Mouse (Mus musculus) layer of hippocampus, postnatal 36 days (tissue): ENCODE measurements around the gene Tbpl1. TPM values are rescaled to one million over a fixed set of nuclear protein-coding genes. Genes with fewer than 3 reads are reported as not detected.

Source experiments
- DNase-seq, 2 experiments: peaks; one replicate each; pipeline ENCODE4 v3.0.0; 2022
- total RNA-seq, 2 experiments: library from RNA; stranded (reverse); gene quantifications; 2 replicates each; pipeline ENCODE4 v1.2.3; 2021

The Tbpl1 gene
- 10 to 100 TPM; 68.0 to 75.6 TPM for total RNA-seq

- peak; percentile 96 for DNase-seq
Observed at GRCm38 (mm10) chr10:22731272-22732093, at the start of gene Tbpl1. Gene Tbpl1, minus strand, starts transcription at chr10:22731938.

- no peak for DNase-seq
Observed at GRCm38 (mm10) chr10:22781466-22781865, 49.7 kb upstream of the Tbpl1 start.

- DNase-seq = no peak
Observed at GRCm38 (mm10) chr10:22777939-22778338, 46.2 kb upstream of the Tbpl1 start.

GRCm38 (mm10) chr10:22776007-22776698 lies 44.4 kb upstream of the Tbpl1 start:
- DNase-seq = peak; percentile 44 to 53

DNA sequence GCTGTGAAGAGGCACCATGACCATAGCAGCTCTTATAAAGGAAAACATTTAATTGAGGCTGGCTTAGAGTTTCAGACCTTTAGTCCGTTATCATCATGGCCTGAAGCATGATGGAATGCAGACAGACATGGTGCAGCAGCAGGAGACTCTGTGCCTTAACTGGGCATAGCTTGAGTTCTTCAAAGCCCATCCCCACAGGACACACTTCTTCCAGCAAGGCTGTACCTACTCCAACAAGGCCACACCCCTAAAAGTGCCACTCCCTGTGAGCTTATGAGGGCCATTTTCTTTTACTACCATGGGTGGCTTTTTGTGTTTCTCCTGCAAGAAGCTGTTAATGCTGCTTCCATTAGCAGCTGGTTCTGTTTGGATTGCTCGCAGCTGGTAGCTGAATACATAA lies 43.7 kb upstream of the Tbpl1 start:
- no peak for DNase-seq

- no peak for DNase-seq
Observed at GRCm38 (mm10) chr10:22774626-22775025, 42.9 kb upstream of the Tbpl1 start.

DNA sequence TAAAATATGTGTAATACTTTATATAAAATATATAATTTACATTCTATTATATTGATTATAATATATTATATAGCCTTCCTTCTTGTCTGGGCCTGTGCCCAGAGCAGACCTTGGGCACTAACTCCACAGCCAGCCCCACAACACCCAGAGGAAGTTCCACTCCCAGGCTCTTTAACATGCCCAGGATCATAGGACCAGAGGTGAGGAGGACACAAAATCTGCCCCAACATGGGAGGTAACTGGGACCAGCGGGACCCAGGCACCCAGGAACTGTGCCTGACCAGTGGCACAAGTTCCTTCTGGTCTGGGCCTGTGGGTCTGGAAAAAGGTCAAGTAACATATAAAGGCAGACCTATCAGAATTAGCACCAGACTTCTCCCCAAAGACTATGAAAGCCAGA lies 22.5 kb upstream of the Tbpl1 start:
- no peak for DNase-seq

DNA sequence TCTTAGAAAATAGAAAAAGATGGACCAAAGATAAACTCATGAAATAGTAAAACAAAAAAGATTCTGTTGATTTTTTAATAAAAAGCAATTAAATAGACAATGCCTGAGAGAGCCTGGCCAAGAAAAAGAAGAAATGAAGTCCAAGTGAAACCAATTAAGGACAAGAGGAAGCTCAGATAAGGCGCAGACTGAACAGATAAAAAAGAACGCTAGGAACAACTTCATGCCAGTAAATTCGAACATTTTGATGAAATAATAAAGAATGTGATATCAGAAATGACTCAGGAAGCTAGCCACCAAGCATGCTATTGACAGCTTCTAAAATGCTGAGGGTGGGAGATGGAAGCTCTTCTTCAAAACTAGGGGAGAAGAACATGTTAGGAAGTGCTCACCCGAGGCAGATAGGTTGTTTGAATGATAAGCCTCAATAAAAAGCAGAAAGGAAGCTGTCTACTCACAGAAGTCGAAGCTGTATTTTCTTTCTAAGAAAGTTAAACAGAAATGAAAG lies 19.5 kb upstream of the Tbpl1 start:
- DNase-seq = no peak

DNA sequence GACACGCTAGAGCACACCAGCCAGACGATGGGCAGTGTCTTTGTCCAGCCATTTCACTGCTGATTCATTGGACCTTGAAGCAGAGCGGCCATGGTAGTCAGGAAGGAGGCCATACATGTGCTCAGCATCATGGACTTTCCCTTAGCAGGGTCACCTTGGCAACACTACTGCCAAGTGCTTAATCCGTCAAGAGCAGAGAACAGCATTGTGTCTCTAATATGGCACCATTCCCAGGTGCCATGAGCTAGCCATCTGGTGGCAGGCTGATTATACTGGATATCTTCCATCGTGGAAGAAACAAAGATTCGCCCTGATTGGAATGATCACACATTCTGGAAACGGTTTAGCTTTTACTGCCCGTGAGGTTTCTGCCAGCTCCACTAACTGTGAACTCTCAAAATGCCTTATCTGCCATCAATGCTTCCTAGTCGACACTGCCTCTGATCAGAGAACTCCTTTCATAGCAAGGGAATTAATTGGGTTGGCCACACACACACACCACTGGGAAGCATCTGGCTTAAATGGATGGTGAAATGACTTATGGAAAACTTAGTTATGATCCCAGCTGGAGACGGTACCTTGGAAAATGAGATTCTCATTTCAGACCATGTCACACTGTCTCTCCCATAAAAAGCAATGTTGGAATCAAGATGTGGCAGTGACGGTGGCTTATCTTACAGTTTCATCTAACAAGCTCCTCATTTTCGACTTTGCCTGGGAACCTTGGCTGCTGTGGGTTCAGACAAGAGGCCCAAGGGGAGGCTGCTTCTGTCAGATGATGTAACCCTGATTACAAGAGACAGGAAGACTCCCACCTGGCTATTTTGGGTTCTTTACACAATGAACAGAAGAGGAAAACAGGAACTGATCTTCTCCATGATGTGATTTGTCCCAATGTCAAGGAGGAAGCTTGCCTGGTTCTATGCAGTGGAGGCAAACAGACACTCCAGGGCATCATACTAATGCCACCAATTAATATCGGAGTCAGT lies 14.9 kb upstream of the Tbpl1 start:
- peak; percentile 72 for DNase-seq

GRCm38 (mm10) chr10:22745922-22746321 lies 14.2 kb upstream of the Tbpl1 start:
- no peak for DNase-seq

DNA sequence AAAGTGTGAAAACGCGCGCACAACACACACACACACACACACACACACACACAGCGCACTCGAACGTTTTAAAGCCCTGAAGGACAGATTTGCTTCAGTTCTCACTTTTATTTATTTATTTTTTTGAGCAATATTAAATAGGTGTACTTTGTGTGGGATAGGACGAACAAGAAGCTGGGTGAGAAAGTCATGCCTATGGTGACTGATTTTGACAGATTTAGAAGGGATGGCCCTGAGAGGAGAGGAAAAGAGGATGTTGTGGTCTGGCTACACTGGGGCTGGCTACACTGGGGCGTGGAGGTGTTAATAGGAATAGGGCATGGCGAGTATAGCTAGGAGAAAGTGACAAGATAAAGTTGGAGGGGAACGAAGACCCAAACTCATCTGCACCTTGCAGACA lies 443 bp upstream of the Tbpl1 start:
- no peak for DNase-seq

DNA sequence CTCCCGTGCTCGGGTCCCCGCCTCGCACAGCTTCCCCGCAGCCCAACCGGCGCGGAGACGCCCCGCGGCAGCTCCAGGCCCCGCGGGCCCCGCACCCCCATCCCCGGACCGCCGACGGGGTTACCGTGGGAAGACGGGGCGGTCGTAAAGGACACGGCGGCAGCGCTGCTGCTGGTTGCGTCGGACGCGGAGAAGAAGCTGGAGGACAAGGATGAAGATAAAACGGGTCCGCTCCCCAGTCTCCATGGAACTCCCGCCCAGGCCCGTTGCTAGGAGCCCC lies 806 bp downstream of the Tbpl1 start:
- no peak for DNase-seq

DNA sequence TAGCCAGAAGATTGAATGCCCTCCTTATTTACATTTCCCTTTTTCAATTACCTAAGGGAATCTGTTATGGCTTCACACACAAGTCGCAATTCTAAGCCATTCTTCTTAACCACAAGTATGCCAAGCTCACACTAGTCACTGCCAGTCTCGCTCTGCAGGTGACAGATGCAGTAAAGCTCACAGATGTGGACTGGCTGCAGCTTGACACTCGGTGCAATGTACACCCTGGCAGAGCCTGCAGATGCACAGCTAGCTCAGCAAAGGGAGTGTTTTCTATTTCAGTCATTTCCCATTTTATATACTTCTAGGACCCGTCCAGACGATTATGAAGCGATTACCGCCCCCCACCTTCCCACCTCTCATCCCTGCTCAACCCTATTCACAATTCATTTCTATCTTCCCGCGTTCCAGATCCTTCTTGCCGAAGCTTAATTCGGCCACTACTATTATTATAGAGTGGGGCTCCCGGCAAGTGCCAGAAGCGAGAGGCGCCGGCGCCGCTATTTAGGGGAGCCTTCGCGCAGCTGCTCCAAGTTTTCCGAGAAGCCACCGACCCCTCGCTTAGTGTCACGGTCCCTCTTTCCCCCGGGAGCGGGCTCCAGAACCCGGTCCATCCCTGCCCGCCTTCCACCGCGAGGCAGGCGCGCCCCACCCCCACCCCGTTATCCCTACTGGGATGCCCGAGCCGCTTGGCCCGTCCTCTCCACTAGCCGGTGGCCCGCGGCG lies 1.3 kb downstream of the Tbpl1 start:
- peak in 1 of 2 experiments; percentile 31 for DNase-seq

DNA sequence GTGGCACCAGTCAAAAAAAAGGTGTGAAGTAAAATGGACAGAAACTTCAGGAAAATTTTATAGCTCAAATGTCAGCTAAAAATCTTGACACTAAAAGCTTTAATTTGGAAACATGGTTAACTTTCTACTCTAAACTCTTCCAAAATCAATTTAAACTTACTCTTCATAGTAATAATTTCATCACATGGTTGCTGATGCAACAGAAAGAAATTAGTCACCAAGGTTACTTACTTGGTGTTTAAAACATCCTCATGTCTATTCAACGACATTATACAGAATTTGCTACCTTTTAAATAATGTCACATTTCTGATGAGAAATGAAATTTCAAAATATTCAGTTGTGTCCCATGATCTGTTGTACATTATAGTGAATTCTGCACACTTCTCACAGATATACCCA lies 3.5 kb downstream of the Tbpl1 start:
- no peak for DNase-seq

- DNase-seq = no peak
Observed at GRCm38 (mm10) chr10:22726295-22726694, 5.4 kb downstream of the Tbpl1 start.

- no peak for DNase-seq
Observed at GRCm38 (mm10) chr10:22725166-22725565, 6.6 kb downstream of the Tbpl1 start.

DNA sequence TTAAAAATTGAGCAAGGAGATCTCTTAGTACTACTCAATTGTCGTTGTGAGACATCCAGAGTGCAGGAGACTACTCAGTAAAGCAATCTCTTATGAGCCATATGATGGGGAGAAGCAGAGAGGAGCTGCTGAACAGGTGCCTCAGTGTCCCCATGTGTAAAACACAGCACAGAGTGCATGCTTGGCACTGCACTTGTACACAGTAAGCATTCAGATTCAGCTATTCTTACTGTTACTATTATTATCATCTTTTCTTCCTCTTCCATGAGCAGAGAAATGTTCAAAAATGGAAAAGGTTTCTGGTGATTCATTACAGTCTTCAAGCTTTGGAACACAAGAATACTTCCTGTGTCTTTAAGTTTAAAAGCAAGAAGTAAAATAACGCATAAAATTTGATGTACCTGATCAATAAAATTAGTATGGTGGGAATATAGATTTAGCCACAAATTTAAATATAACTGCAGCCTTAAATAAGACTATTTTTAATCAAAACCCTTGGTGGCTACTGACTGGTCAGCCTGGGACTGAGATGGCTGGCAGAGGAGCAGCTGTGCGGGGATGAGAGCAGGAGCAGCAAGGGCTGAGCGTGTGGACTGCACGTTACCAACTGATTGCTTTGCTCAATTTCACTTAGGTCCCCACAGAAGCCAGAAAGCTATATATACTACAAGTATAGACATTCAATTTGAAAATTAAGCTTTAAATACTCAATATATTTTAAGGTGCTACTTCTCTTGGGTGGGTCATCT lies 10.8 kb downstream of the Tbpl1 start:
- no peak for DNase-seq

GRCm38 (mm10) chr10:22718475-22718874 lies 13.3 kb downstream of the Tbpl1 start:
- DNase-seq = no peak

GRCm38 (mm10) chr10:22714520-22714919 lies 17.2 kb downstream of the Tbpl1 start:
- DNase-seq = peak; percentile 32 to 64

DNA sequence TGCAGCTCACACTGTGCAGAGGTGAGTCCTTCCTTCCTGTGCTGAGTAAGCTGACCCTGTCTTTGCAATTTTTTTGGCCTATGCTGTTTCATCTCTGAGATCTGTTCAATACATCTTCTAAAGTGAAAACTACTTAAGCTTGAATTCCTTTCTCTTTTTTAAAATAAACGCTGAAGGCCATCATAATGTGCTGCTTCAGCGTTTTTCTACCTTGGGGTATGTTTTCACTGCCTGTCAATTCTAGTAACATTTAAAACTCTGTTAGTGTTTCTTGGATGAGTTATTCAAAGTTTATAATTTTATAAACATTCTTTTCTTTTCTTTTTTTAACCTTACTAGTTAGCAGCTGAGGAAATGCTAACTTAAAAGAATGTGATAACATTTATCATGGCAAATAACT lies 18.8 kb downstream of the Tbpl1 start:
- DNase-seq = no peak

DNA sequence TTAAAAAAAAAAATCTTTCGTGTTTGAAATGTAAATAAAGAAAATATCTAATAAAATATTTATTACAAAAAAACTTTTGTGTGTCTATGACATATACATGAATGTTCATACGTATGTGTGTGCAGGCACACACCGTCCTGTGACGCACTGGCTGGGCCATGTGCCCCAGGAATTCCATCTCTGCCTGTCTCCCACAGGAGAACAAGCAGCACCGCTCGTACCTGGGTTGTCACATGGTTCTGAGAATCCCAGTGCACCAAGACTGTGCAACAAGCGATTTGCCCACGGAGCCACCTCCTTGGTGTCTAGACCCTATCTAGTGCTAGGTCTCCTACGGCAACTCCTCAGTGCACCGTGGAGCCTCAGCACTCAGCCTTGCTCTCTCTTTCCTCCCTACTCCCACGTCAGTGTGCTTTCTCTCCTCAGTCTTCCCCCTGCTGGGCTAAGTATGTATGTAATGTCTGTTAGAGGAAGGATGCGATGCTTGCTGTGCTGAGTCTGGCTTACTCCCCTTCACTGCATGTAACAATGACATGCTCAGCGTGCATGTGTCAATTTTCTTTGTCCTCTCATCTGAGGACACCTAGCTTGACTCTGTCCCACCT lies 21.5 kb downstream of the Tbpl1 start:
- DNase-seq = no peak
